Mouse (Mus musculus) forebrain, embryonic 15.5 days (tissue): ENCODE measurements around the gene Adnp. TPM values are rescaled to one million over a fixed set of nuclear protein-coding genes. Genes with fewer than 3 reads are reported as not detected.
A peak's percentile ranks its signal among the peaks of the same experiment; 100 is the strongest.

Source experiments
- ATAC-seq: fragments of 200-750 bp; cut with Nextera tagmentation; replicated peaks from 2 replicates; pipeline ENCODE4 v1.8.0; 2017; ENCODE audit warnings: mild to moderate bottlenecking, moderate TSS enrichment, moderate library complexity
- H3K27ac ChIP-seq: fragments of 300-500 bp; sonication (generic); replicated peaks from 2 replicates; pipeline ENCODE4 v1.5.1; 2015; ENCODE audit warnings: mild to moderate bottlenecking, inconsistent platforms
- H3K27me3 ChIP-seq: fragments of 300-500 bp; sonication (generic); 2 replicates; pipeline ENCODE4 v1.6.1; 2015; ENCODE audit warnings: inconsistent platforms
- H3K36me3 ChIP-seq: fragments of 300-500 bp; sonication (generic); 2 replicates; pipeline ENCODE4 v1.6.1; 2015; ENCODE audit warnings: mild to moderate bottlenecking, inconsistent platforms
- H3K4me1 ChIP-seq: fragments of 300-500 bp; sonication (generic); 2 replicates; pipeline ENCODE4 v1.6.1; 2015; ENCODE audit warnings: inconsistent platforms
- H3K4me2 ChIP-seq: fragments of 300-500 bp; sonication (generic); replicated peaks from 2 replicates; pipeline ENCODE4 v1.6.1; 2015; ENCODE audit warnings: mild to moderate bottlenecking, inconsistent platforms
- H3K4me3 ChIP-seq: fragments of 300-500 bp; sonication (generic); 2 replicates; pipeline ENCODE4 v1.5.1; 2015; ENCODE audit warnings: mild to moderate bottlenecking, inconsistent platforms
- H3K9ac ChIP-seq: fragments of 300-500 bp; sonication (generic); replicated peaks from 2 replicates; pipeline ENCODE4 v1.6.1; 2015; ENCODE audit warnings: mild to moderate bottlenecking, inconsistent platforms
- H3K9me3 ChIP-seq: fragments of 300-500 bp; sonication (generic); 2 replicates; pipeline ENCODE4 v1.6.1; 2016; ENCODE audit warnings: inconsistent platforms
- WGBS: fragments of 180-500 bp; shearing (Covaris S2); methylation state at CpG from one replicate; pipeline ENCODE4 v1.1.7; 2015; ENCODE audit warnings: mixed read lengths; 5-methylcytosine and 5-hydroxymethylcytosine counted together
- microRNA-seq: library from miRNA; unstranded; fragments of <30 nt; microRNA quantifications from one replicate; pipeline ENCODE4, GENCODE M21; 2016
- polyA plus RNA-seq: library from polyadenylated mRNA; unstranded; fragments of >200 nt; fragmentation: Nextera tagmentation; extraction: Ambion mirVana; gene quantifications from 2 replicates; pipeline ENCODE4 v1.2.1, GENCODE M21; 2015

Adnp gene
- polyA plus RNA-seq, 1 experiment from 2014 or later, result 4.4 TPM

- no peaks in the 10 kb centered on the region for H3K9me3 ChIP-seq
- ATAC-seq, result no peak
- no peak overlapping the region for H3K4me3 ChIP-seq
- peaks cover 7% of the 10 kb centered on the region for H3K4me1 ChIP-seq
- H3K36me3 ChIP-seq, result no peaks in the 10 kb centered on the region
- H3K9ac ChIP-seq, result no peak overlapping the region
- no peak overlapping the region for H3K4me2 ChIP-seq
- no peak overlapping the region for H3K27ac ChIP-seq
- WGBS, result 63% methylated on average over 2 of the region's 2 CpGs
- H3K27me3 ChIP-seq, result no peaks in the 10 kb centered on the region
Observed at GRCm38 (mm10) chr2:168145437-168145836, 61.5 kb downstream of the Adnp start.

- peak; percentile 41; the same call in 1 of the 2 replicates for ATAC-seq
- H3K27me3 ChIP-seq, result no peaks in the 10 kb centered on the region
- 26% methylated on average over 5 of the region's 5 CpGs for WGBS
Observed at GRCm38 (mm10) chr2:168143794-168144193, 63.1 kb downstream of the Adnp start.

GRCm38 (mm10) chr2:168137161-168137560 is 69.8 kb downstream of the Adnp start:
- H3K27me3 ChIP-seq, result no peaks in the 10 kb centered on the region
- H3K4me1 ChIP-seq, result no peaks in the 10 kb centered on the region
- H3K36me3 ChIP-seq, result no peaks in the 10 kb centered on the region
- WGBS, result 62% methylated on average over 15 of the region's 15 CpGs
- H3K9ac ChIP-seq, result no peak overlapping the region
- no peaks in the 10 kb centered on the region for H3K9me3 ChIP-seq
- no peak overlapping the region for H3K4me2 ChIP-seq
- no peak overlapping the region for H3K4me3 ChIP-seq
- ATAC-seq, result peak; percentile 51; the same call in 1 of the 2 replicates
- H3K27ac ChIP-seq, result peak overlapping the region; percentile 62

More at GRCm38 (mm10) chr2:168143794-168144193, 63.1 kb downstream of the Adnp start:
- Histone ChIP-seq H3K4me1 (peaks cover 7% of the 10 kb centered on the region), H3K9ac (no peak overlapping the region), H3K4me3 (no peak overlapping the region), H3K27ac (no peak overlapping the region; the same call in 1 of the 2 replicates), H3K4me2 (no peak overlapping the region), H3K36me3 (no peaks in the 10 kb centered on the region), H3K9me3 (no peaks in the 10 kb centered on the region)

Small RNA genes within 50 kb of the gene (microRNA-seq; reads per million reads assigned to microRNA genes)
- not detected for gene Gm24561

Other genes starting within 250 kb of the Adnp start
- 0.13 and 0.28 TPM in 2 replicates for gene Ripor3, start 196.5 kb downstream of the Adnp start, polyA plus RNA-seq
- gene Pard6b, start 126.1 kb downstream of the Adnp start, polyA plus RNA-seq, result 6.9 and 7.4 TPM in 2 replicates
- 26.0 and 28.0 TPM in 2 replicates for gene Gm20716, start 23.3 kb upstream of the Adnp start, polyA plus RNA-seq
- 63.2 and 74.5 TPM in 2 replicates for gene Dpm1, start 23.5 kb upstream of the Adnp start, polyA plus RNA-seq
- 10.2 and 10.3 TPM in 2 replicates for gene Mocs3, start 23.5 kb upstream of the Adnp start, polyA plus RNA-seq
- 16.0 and 16.7 TPM in 2 replicates for gene Kcng1, start 74.6 kb upstream of the Adnp start, polyA plus RNA-seq